Mouse (Mus musculus): ENCODE measurements around the gene Efr3b.
A peak's percentile ranks its signal among the peaks of the same experiment; 100 is the strongest.

Efr3b gene

DNA sequence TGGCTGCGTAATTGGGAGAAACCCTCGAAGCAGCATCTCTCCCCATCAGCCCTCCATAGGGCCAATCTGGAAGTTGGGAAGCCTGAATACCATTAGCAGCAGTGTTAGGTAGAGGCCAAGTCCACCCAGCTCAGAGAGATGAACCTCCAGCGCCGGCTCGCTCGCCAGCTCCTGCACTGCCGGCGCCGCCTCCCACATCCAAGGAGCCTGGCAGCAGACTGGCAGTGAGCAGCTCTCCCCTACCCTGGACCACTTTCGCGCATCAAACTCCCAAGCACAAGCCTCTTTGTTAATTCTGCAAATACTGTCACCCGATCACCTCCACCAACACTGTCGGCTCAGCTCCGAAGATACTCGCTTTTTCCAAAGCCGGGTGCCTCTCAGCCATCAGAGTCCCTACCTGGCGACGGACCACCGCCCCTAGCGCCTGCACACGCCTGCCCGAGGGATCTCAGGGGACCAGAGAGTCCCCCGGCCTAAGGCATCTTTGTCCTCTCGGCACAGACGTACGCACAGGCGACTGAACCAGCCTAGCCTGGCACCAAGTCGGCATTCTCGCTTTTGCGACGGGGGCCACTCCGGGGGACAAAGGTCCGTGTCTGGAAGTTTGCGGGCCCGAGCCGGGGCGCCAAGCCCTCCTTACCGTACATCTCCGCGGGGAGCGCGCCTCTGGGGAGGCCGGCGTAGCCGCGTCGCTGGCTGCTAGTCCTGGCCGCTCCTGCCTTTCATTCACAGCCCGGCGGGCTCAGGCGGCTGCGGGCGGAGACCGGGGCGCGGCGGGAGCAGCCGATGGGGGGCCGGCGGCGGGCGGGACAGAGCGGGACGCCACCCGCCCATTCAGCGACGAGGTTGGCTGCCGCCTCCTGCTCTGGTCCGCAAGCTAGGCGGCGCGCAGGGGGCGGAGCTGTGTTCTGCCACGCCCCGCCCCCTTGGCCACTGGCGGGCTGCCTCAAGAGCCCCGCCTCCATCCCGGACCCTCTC lies at the start of gene Efr3b:
Efr3b (minus strand) TSS at position 855 of the 981 bp plus-strand sequence.
- peak; percentile 90 for DNase-seq

- no peak for DNase-seq
These were observed 44.7 kb upstream of the Efr3b start for GRCm38 (mm10) chr12:4083441-4083840.

- DNase-seq, result peak; percentile 94
These were observed 43.7 kb upstream of the Efr3b start, which contains the start of gene Dnajc27 for GRCm38 (mm10) chr12:4082132-4083001. Gene Dnajc27, plus strand, starts transcription at chr12:4082583.

DNA sequence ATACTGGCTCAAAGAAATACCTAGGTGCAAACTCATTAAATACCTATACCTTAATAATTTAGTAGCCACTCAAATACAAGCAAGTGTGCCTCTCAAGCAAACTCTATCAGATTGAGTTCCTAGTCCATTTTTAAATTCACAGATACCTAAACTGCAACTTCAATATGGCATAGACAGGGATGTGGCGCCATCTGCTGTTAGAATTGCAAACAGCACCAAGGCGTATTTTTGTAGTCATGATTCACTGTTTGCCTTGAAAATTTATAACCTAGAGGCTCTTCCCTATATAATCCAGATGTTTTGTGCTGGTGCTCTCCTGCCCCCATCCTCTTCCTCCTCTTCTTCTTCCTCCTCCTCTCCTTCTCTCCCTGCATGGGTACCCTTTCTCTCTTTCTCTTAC lies 41.6 kb upstream of the Efr3b start:
- DNase-seq, result peak; percentile 75

GRCm38 (mm10) chr12:4078069-4078468 lies 39.4 kb upstream of the Efr3b start:
- DNase-seq, result no peak

- DNase-seq, result no peak
These were observed 37.7 kb upstream of the Efr3b start for GRCm38 (mm10) chr12:4076383-4076782.

GRCm38 (mm10) chr12:4075407-4075806 lies 36.7 kb upstream of the Efr3b start:
- DNase-seq, result no peak

DNA sequence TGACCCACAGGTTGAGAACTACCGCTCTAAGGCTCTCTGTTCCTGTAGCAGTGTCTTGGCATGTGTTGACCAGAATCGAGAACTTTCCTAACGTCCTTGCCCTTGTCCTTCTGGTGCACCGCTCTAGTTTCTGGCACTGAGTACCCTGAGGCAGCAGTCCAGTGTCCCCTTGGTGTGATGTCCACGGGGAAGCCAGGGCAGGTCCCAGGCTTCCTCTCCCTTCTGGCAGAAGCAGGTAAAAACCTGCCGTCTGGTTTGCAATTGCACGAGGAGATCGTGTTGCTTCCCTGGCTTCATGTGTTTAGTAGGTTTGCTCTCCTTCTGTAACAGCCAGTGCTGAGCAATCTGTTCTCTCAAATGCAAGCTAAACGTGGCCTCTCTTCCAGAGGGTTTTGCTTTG lies 33.0 kb upstream of the Efr3b start:
- no peak for DNase-seq

GRCm38 (mm10) chr12:4068551-4068950 lies 29.8 kb upstream of the Efr3b start:
- no peak for DNase-seq

DNA sequence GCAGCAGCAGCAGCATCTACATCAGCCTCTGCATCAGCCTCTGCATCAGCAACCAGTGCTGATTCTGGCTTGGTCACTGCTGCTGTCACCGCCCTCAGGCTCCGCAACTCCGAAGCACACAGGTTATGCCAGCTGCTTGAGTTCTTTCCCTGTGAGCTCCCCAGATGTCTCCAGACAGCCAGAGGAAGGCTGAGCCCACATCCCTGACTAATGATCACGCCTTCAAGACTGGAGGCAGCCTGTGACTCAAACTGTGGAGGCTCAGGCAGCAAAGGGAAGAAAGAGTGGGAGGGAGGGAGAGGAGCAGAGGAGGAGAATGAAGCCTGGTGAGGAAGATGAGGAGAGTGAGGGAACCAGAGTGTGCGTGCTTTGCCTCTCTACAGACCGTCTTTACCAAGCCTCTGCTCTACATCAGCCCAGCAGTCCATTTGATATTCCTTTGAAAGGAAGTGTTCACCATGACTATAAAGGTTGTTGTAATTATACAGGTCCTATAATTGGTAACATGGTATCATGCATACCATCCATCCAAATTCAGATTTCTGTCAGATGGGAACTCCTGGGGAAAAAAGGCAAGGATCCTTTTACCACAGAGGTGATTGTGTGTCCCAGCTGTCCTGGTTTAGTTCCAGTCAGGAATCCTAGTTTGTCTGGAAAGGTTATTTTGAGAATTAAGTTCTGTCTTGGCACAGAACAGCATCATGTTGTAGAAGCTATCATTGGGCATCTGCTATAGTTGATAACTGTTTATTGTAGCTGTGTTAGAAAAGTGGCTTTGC lies 28.2 kb upstream of the Efr3b start:
- no peak for DNase-seq

GRCm38 (mm10) chr12:4065944-4066343 lies 27.2 kb upstream of the Efr3b start:
- no peak for DNase-seq

DNA sequence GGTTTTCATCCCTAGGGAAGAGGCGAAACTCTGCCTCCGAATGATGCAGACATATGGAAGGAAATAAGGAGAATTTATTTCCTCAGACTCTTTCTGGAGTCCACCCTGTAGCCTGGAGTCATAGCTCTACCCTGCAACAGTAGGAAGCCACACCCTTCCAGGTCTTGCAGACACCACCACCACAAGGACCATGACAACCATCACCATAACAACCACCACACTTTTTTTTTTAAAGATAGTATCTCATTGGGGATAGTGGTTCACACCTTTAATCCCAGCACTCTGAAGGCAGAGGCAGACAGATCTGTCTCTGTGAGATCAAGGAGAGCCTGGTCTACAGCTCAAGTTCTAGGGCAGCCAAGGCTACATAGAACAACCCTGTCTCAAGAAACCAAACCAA lies 26.8 kb upstream of the Efr3b start:
- DNase-seq, result no peak

DNA sequence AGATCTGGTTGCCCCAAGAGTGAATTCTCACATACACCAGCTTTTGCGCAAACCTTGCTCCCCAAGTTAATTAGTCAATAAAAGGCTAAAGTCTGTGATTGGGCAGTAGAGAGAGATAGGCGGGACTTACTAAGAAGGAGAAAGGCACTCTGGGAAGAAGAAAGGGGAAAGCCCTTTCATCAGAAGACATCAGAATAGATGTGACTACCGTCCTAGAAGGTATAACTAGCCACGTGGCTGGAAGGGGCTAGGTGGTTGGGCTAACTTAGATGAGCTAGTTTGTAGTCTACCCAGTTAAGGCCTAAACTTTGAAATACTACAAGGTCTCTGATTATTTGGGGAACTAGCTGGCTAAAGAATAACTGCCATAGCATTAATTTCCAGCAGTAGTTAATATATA lies 21.0 kb upstream of the Efr3b start:
- DNase-seq, result no peak

DNA sequence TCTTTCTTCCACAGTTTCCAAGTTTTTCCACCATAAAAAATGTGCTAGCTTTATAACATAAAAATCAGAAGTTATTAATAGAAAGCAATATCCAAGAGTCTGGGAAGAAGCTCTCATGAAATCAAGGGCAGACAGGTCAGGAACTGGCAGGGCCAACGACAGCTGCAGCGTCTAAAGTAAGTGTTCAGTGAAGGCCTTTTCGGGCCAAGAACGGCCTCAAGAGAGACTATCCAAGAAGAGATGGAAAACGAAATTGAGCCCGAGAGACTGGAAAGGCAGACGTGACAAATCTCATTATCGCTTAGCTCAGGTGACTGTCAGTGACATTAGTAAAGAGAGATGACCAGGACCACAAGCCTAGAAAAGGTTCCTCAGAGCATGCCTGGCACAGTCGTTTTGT lies 19.6 kb upstream of the Efr3b start:
- no peak for DNase-seq

- DNase-seq, result no peak
These were observed 16.1 kb upstream of the Efr3b start for GRCm38 (mm10) chr12:4054845-4055244.

DNA sequence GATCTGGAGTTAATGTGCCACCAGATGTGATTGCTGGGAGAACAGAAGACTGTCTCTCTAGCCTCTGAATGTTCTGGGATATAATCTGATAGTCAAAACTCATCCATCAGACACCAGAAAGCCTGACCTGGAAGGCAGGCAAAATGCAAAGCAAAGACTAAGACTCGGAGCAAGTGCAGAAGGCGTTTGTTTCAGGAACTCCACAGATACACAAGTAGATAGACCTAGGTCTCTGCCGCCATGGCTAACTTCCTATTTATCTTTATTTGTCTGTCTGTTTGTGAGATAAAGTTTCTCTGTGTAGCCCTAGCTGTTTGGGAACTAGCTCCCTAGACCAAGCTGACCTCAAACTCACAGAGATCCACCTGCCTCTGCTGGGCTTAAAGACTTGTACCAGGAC lies 14.9 kb upstream of the Efr3b start:
- no peak for DNase-seq

DNA sequence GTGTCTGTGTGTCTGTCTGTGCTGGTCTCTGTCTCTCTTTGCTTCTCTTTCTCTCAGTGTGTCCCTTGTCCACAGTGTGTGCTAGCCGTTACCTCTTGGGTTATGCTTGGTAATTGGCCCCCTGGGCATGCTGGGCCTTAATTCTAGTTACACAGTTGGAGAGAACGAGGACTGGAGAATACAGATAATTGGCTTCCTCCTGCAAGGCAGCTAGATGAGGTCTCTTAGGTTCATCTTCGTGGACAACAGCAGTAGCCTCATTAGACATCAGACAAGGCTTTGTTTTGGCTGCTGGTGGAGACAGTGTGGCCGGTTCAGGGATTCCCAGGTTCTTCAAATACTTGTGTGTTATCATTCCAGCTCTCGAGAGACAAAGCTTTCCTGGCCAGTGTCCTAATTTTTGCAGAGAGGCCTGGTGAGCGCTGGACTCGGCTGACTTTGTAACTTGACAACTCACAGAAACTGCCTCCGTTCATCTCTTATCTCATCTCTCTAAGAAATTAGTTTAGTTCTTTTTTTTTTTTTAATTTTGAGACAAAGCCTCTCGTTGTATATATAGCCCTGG lies 12.2 kb upstream of the Efr3b start:
- no peak for DNase-seq

DNA sequence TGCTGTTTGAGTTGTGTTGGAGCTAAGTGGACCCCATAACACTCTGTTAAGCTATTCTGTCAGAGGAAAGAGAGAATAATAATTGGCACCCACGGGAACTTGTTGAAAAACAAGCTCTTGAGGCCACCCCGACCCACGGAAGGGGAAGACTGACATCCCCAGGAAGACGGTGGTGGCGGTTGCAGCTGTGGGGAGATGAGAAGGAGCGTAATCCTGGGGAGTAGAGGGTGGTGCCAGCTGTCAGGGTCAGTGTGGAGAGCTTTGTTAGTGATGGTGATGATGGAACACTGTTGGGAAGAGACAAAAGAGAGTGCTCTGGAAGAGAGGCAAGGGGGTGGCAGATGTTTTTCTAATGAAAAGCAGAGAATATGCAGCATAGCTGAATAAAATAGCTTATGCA lies 9.3 kb upstream of the Efr3b start:
- no peak for DNase-seq

GRCm38 (mm10) chr12:4045992-4046391 lies 7.3 kb upstream of the Efr3b start:
- DNase-seq, result no peak

- no peak for DNase-seq
These were observed 3.7 kb upstream of the Efr3b start for GRCm38 (mm10) chr12:4042411-4042810.

DNA sequence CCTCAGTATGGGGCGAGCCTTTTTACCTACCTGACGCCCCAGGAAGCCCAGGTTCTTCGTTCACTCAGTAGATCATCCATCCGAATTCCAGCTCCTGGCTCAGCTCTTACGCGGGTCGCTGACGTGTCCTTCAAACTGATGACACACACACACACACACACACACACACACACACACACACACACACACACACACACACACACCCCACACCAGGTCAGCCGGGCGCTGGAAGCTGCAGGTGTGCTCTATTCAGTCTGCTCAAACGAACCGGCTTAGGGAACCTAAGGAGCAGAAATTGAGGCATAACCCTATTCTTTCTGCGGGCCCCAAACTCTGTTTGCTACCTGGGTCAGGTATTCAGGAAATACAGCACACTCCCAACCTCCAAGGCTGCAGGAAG lies 331 bp upstream of the Efr3b start:
- DNase-seq, result no peak

- no peak for DNase-seq
These were observed 1.2 kb downstream of the Efr3b start for GRCm38 (mm10) chr12:4037511-4037910.

All from kidney, postnatal 14 days (tissue).